Mouse (Mus musculus): Measurements from ENCODE around the gene Trim58. TPM values are rescaled to one million over a fixed set of nuclear protein-coding genes. Genes with fewer than 3 reads are reported as not detected.

Gene Trim58
- polyA plus RNA-seq, 1 experiment from 2014 or later, result not detected

DNA sequence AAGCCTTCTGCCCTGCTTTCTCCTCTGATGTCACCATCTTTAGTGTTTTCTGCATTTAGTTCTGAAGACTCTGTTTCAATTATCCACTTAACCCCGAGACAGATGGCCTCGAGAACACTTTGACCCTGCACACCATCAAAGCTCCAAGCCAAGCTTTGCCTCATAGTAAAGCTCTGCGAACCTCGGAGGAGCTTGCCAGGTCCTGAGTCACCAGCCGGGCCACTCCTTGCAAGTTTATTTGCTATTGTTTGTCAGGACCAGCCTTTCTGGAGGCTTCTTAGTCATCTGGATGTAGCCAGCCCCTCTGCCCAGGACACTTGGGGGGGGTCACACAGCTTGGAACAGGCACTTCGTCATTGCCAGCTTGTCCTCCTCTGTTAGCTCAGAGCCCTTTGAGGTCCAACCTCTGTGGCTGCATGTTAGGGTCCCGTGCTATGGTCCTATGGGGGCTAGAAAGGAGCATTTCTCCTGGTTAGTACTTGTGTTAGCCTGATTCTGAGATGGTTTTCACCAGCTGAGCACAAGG lies 2.0 kb upstream of the Trim58 start:
- Histone ChIP-seq H3K27ac (ENCODE audit: low read depth, low read length) (no peak overlapping the region), H3K4me2 (replicated peaks; ENCODE audit: low read depth) (no peak overlapping the region), H3K27me3 (replicated peaks; ENCODE audit: control insufficient read depth, insufficient read depth, low read length) (peaks cover 61% of the 10 kb centered on the region), H3K9me3 (ENCODE audit: control insufficient read depth) (no peaks in the 10 kb centered on the region), H3K9ac (ENCODE audit: low read depth, low read length) (no peak overlapping the region), H3K4me1 (replicated peaks; ENCODE audit: control insufficient read depth, insufficient read depth, low read length) (0 out of 2 replicates have a peak, but pooled peaks cover 5% of the 10 kb centered on the region), H3K36me3 (ENCODE audit: control insufficient read depth, insufficient read depth) (no peaks in the 10 kb centered on the region), H3K4me3 (ENCODE audit: low read depth, low read length) (no peak overlapping the region)
- WGBS, result 49% methylated on average over 7 of the region's 7 CpGs
- no peak for ATAC-seq
- TF ChIP-seq CTCF (IDR thresholded peaks at IDR 0.05; ENCODE audit: low read depth), result no peak

GRCm38 (mm10) chr11:58641057-58641456 lies 792 bp downstream of the Trim58 start:
- peak overlapping the region; percentile 56; the same call in 1 of the 2 replicates for H3K4me2 ChIP-seq (replicated peaks; ENCODE audit: low read depth)

DNA sequence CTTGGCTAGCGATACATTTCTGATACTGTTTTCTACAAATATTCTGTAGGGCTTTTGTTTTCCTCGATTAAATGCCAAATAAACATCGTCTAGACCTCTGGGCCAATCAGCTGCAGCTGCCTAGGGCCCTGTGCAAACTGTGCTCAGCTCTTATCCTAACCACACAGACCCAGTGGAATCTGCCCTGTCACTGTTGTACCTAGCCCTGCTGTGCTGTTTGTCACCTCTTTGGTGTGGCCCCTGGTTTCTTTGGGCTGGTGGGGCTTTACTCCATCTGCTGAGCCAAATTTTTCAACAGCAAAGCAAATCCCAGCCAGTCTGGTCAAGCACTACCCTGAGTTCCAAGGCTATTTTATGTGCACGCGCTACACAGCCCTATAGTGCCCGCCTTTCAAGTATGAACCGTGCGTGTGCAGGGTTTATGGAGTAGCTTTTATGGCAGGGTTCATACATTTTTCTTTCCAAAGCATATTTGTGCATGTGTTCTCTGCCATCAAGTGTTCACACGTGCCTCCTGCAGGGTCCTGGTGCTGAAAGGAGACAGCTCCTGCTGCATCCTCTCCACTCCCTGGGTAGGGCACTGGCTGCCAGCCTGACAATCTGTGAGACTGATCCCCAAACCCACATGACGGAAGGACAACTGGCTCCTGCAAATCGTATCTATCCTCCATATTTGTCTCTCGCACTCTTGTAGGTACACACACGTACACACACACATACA lies 1.5 kb downstream of the Trim58 start:
- no peak for TF ChIP-seq CTCF (IDR thresholded peaks at IDR 0.05; ENCODE audit: low read depth)
- Histone ChIP-seq H3K36me3 (ENCODE audit: control insufficient read depth, insufficient read depth) (no peaks in the 10 kb centered on the region), H3K9ac (ENCODE audit: low read depth, low read length) (no peak overlapping the region), H3K4me1 (replicated peaks; ENCODE audit: control insufficient read depth, insufficient read depth, low read length) (0 out of 2 replicates have a peak, but pooled peaks cover 5% of the 10 kb centered on the region), H3K27me3 (replicated peaks; ENCODE audit: control insufficient read depth, insufficient read depth, low read length) (peaks cover 51% of the 10 kb centered on the region), H3K9me3 (ENCODE audit: control insufficient read depth) (no peaks in the 10 kb centered on the region), H3K27ac (ENCODE audit: low read depth, low read length) (no peak overlapping the region), H3K4me2 (replicated peaks; ENCODE audit: low read depth) (no peak overlapping the region), H3K4me3 (ENCODE audit: low read depth, low read length) (no peak overlapping the region)
- no peak for ATAC-seq
- 79% methylated on average over 13 of the region's 13 CpGs for WGBS

More at GRCm38 (mm10) chr11:58641057-58641456, 792 bp downstream of the Trim58 start:
- Histone ChIP-seq H3K4me1 (replicated peaks; ENCODE audit: control insufficient read depth, insufficient read depth, low read length) (0 out of 2 replicates have a peak, but pooled peaks cover 5% of the 10 kb centered on the region), H3K4me3 (ENCODE audit: low read depth, low read length) (no peak overlapping the region), H3K36me3 (ENCODE audit: control insufficient read depth, insufficient read depth) (no peaks in the 10 kb centered on the region), H3K9ac (ENCODE audit: low read depth, low read length) (no peak overlapping the region), H3K27ac (ENCODE audit: low read depth, low read length) (no peak overlapping the region), H3K27me3 (replicated peaks; ENCODE audit: control insufficient read depth, insufficient read depth, low read length) (peaks cover 53% of the 10 kb centered on the region), H3K9me3 (ENCODE audit: control insufficient read depth) (no peaks in the 10 kb centered on the region)
- no peak for TF ChIP-seq CTCF (IDR thresholded peaks at IDR 0.05; ENCODE audit: low read depth)
- WGBS, result 40% methylated on average over 14 of the region's 14 CpGs
- ATAC-seq, result no peak

DNA sequence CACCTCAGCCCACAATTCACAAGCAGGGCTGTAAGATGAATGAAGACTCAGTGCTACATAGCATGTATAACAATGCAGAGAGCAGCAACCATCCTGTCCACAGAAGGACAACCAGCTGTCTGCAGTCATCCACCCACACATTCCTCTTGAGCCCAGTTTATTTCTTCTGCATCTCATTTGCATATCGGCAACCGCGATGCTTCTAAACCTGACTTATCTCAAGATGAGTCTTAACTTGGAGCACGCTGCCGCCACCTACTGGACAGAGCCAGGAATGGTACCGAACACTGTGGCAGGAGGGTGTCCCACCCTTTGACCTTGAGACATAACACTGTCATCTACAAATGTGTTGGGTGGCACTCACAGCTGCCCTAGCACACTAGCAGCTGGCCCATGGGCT lies 3.1 kb downstream of the Trim58 start:
- no peaks in the 10 kb centered on the region for H3K36me3 ChIP-seq (ENCODE audit: control insufficient read depth, insufficient read depth)
- no peak overlapping the region for H3K27ac ChIP-seq (ENCODE audit: low read depth, low read length)
- ATAC-seq, result no peak
- H3K4me1 ChIP-seq (replicated peaks; ENCODE audit: control insufficient read depth, insufficient read depth, low read length), result 0 out of 2 replicates have a peak, but pooled peaks cover 5% of the 10 kb centered on the region
- peak; percentile 78 for TF ChIP-seq CTCF (IDR thresholded peaks at IDR 0.05; ENCODE audit: low read depth)
- H3K4me3 ChIP-seq (ENCODE audit: low read depth, low read length), result no peak overlapping the region
- H3K9ac ChIP-seq (ENCODE audit: low read depth, low read length), result no peak overlapping the region
- H3K27me3 ChIP-seq (replicated peaks; ENCODE audit: control insufficient read depth, insufficient read depth, low read length), result peaks cover 36% of the 10 kb centered on the region
- no peaks in the 10 kb centered on the region for H3K9me3 ChIP-seq (ENCODE audit: control insufficient read depth)
- 38% methylated on average over 6 of the region's 6 CpGs for WGBS
- no peak overlapping the region for H3K4me2 ChIP-seq (replicated peaks; ENCODE audit: low read depth)

GRCm38 (mm10) chr11:58655151-58655550 lies 14.9 kb downstream of the Trim58 start:
- no peaks in the 10 kb centered on the region for H3K27me3 ChIP-seq (replicated peaks; ENCODE audit: control insufficient read depth, insufficient read depth, low read length)
- H3K4me2 ChIP-seq (replicated peaks; ENCODE audit: low read depth), result no peak overlapping the region
- no peaks in the 10 kb centered on the region for H3K4me1 ChIP-seq (replicated peaks; ENCODE audit: control insufficient read depth, insufficient read depth, low read length)
- H3K9ac ChIP-seq (ENCODE audit: low read depth, low read length), result no peak overlapping the region
- no peak for TF ChIP-seq CTCF (IDR thresholded peaks at IDR 0.05; ENCODE audit: low read depth)
- H3K9me3 ChIP-seq (ENCODE audit: control insufficient read depth), result no peaks in the 10 kb centered on the region
- H3K4me3 ChIP-seq (ENCODE audit: low read depth, low read length), result no peak overlapping the region
- H3K36me3 ChIP-seq (ENCODE audit: control insufficient read depth, insufficient read depth), result no peaks in the 10 kb centered on the region
- H3K27ac ChIP-seq (ENCODE audit: low read depth, low read length), result no peak overlapping the region
- 84% methylated on average over 3 of the region's 3 CpGs for WGBS
- no peak for ATAC-seq

- no peak for ATAC-seq
- no peak within 1 kb of the TSS for H3K9ac ChIP-seq (ENCODE audit: low read depth, low read length)
- H3K36me3 ChIP-seq (ENCODE audit: control insufficient read depth, insufficient read depth), result no peaks in the 10 kb centered on the region
- H3K4me2 ChIP-seq (replicated peaks; ENCODE audit: low read depth), result no peak within 1 kb of the TSS
- 83% methylated on average over 4 of the region's 4 CpGs for WGBS
- no peak for TF ChIP-seq CTCF (IDR thresholded peaks at IDR 0.05; ENCODE audit: low read depth)
- H3K9me3 ChIP-seq (ENCODE audit: control insufficient read depth), result no peaks in the 10 kb centered on the region
- no peaks in the 10 kb centered on the region for H3K27me3 ChIP-seq (replicated peaks; ENCODE audit: control insufficient read depth, insufficient read depth, low read length)
- H3K4me3 ChIP-seq (ENCODE audit: low read depth, low read length), result no peak within 1 kb of the TSS
- H3K4me1 ChIP-seq (replicated peaks; ENCODE audit: control insufficient read depth, insufficient read depth, low read length), result no peaks in the 10 kb centered on the region
- no peak within 1 kb of the TSS for H3K27ac ChIP-seq (ENCODE audit: low read depth, low read length)
These were observed 18.3 kb downstream of the Trim58 start, which contains the start of gene Olfr322 for GRCm38 (mm10) chr11:58658596-58658995. Olfr322 (plus strand) TSS chr11:58658782.
